Mouse (Mus musculus): ENCODE data around the gene Stpg4.

The Stpg4 gene

GRCm38 (mm10) chr17:87446767-87447611, 19.4 kb upstream of the Stpg4 start, which contains the start of gene Calm2:
TSS of gene Calm2 (minus strand) at chr17:87446935.
- peak; percentile 99 for DNase-seq (ENCODE audit: low spot score in 2 of 2)

- DNase-seq (ENCODE audit: low spot score in 2 of 2) = peak; percentile 84 to 85
These were observed 18.6 kb upstream of the Stpg4 start for GRCm38 (mm10) chr17:87445917-87446766.

- no peak for DNase-seq (ENCODE audit: low spot score in 2 of 2)
These were observed 17.9 kb upstream of the Stpg4 start for GRCm38 (mm10) chr17:87445337-87445916.

- no peak for DNase-seq (ENCODE audit: low spot score in 2 of 2)
These were observed 17.2 kb upstream of the Stpg4 start for GRCm38 (mm10) chr17:87444763-87445162.

- DNase-seq (ENCODE audit: low spot score in 2 of 2) = no peak
These were observed 14.0 kb upstream of the Stpg4 start for GRCm38 (mm10) chr17:87441537-87441936.

- no peak for DNase-seq (ENCODE audit: low spot score in 2 of 2)
These were observed 11.9 kb upstream of the Stpg4 start for GRCm38 (mm10) chr17:87439441-87439840.

- DNase-seq (ENCODE audit: low spot score in 2 of 2) = no peak
These were observed 6.4 kb upstream of the Stpg4 start for GRCm38 (mm10) chr17:87433929-87434328.

GRCm38 (mm10) chr17:87432743-87433142, 5.2 kb upstream of the Stpg4 start:
- DNase-seq (ENCODE audit: low spot score in 2 of 2) = no peak

GRCm38 (mm10) chr17:87432314-87432713, 4.8 kb upstream of the Stpg4 start:
- DNase-seq (ENCODE audit: low spot score in 2 of 2) = no peak

GRCm38 (mm10) chr17:87429431-87429830, 1.9 kb upstream of the Stpg4 start:
- DNase-seq (ENCODE audit: low spot score in 2 of 2) = no peak

GRCm38 (mm10) chr17:87418082-87418481, 9.5 kb downstream of the Stpg4 start:
- no peak for DNase-seq (ENCODE audit: low spot score in 2 of 2)

GRCm38 (mm10) chr17:87406646-87407045, 20.9 kb downstream of the Stpg4 start:
- DNase-seq (ENCODE audit: low spot score in 2 of 2) = no peak

- no peak for DNase-seq (ENCODE audit: low spot score in 2 of 2)
These were observed 22.0 kb downstream of the Stpg4 start for GRCm38 (mm10) chr17:87405576-87405975.

GRCm38 (mm10) chr17:87403462-87403861, 24.1 kb downstream of the Stpg4 start:
- no peak for DNase-seq (ENCODE audit: low spot score in 2 of 2)

GRCm38 (mm10) chr17:87402444-87402843, 25.1 kb downstream of the Stpg4 start:
- no peak for DNase-seq (ENCODE audit: low spot score in 2 of 2)

GRCm38 (mm10) chr17:87397088-87397487, 30.5 kb downstream of the Stpg4 start:
- no peak for DNase-seq (ENCODE audit: low spot score in 2 of 2)

GRCm38 (mm10) chr17:87391242-87391641, 36.3 kb downstream of the Stpg4 start:
- peak; percentile 74 to 75 for DNase-seq (ENCODE audit: low spot score in 2 of 2)

- peak; percentile 66 to 74 for DNase-seq (ENCODE audit: low spot score in 2 of 2)
These were observed 40.5 kb downstream of the Stpg4 start for GRCm38 (mm10) chr17:87387068-87387467.

GRCm38 (mm10) chr17:87385835-87386234, 41.7 kb downstream of the Stpg4 start:
- no peak for DNase-seq (ENCODE audit: low spot score in 2 of 2)

- no peak for DNase-seq (ENCODE audit: low spot score in 2 of 2)
These were observed 46.9 kb downstream of the Stpg4 start for GRCm38 (mm10) chr17:87380681-87381080.

- peak in 1 of 2 experiments; percentile 50 for DNase-seq (ENCODE audit: low spot score in 2 of 2)
These were observed 47.7 kb downstream of the Stpg4 start for GRCm38 (mm10) chr17:87379821-87380220.

GRCm38 (mm10) chr17:87379160-87379624, 48.3 kb downstream of the Stpg4 start:
- no peak for DNase-seq (ENCODE audit: low spot score in 2 of 2)
